Mouse (Mus musculus) layer of hippocampus, postnatal 36 days (tissue): ENCODE results near the gene Etl4. TPM values are rescaled to one million over a fixed set of nuclear protein-coding genes. Genes with fewer than 3 reads are reported as not detected.
A peak's percentile ranks its signal among the peaks of the same experiment; 100 is the strongest.

ENCODE experiments used
- DNase-seq, 2 experiments: peaks; one replicate each; pipeline ENCODE4 v3.0.0; 2022
- total RNA-seq, 2 experiments: library from RNA; stranded (reverse); gene quantifications; 2 replicates each; pipeline ENCODE4 v1.2.3; 2021

Gene Etl4
- 10 to 100 TPM; 70.1 to 73.3 TPM for total RNA-seq

- DNase-seq, result peak; percentile 71 to 72
Observed at GRCm38 (mm10) chr2:19909171-19909899, at the start of gene Etl4. TSS of gene Etl4 (plus strand) at chr2:19909780.

GRCm38 (mm10) chr2:19869167-19869566 is 40.4 kb upstream of the Etl4 start:
- DNase-seq, result no peak

- DNase-seq, result no peak
Observed at GRCm38 (mm10) chr2:19871881-19872280, 37.7 kb upstream of the Etl4 start.

- no peak for DNase-seq
Observed at GRCm38 (mm10) chr2:19890875-19891274, 18.7 kb upstream of the Etl4 start.

- DNase-seq, result peak; percentile 37 to 47
Observed at GRCm38 (mm10) chr2:19909900-19910780, 560 bp downstream of the Etl4 start.

- no peak for DNase-seq
Observed at GRCm38 (mm10) chr2:19910781-19911175, 1.2 kb downstream of the Etl4 start.

GRCm38 (mm10) chr2:19919190-19919589 is 9.6 kb downstream of the Etl4 start:
- no peak for DNase-seq

GRCm38 (mm10) chr2:19930009-19930408 is 20.4 kb downstream of the Etl4 start:
- no peak for DNase-seq

- no peak for DNase-seq
Observed at GRCm38 (mm10) chr2:19933836-19934235, 24.3 kb downstream of the Etl4 start.

- no peak for DNase-seq
Observed at GRCm38 (mm10) chr2:19945205-19945604, 35.6 kb downstream of the Etl4 start.

- DNase-seq, result no peak
Observed at GRCm38 (mm10) chr2:19953028-19953427, 43.4 kb downstream of the Etl4 start.

GRCm38 (mm10) chr2:19966445-19966844 is 56.9 kb downstream of the Etl4 start:
- DNase-seq, result no peak

GRCm38 (mm10) chr2:20037671-20038070 is 128.1 kb downstream of the Etl4 start:
- peak; percentile 8 to 20 for DNase-seq

GRCm38 (mm10) chr2:20072377-20072776 is 162.8 kb downstream of the Etl4 start:
- DNase-seq, result no peak

- no peak for DNase-seq
Observed at GRCm38 (mm10) chr2:20076118-20076796, 166.7 kb downstream of the Etl4 start.

- DNase-seq, result no peak
Observed at GRCm38 (mm10) chr2:20084781-20085180, 175.2 kb downstream of the Etl4 start.

- no peak for DNase-seq
Observed at GRCm38 (mm10) chr2:20105456-20105855, 195.9 kb downstream of the Etl4 start.

- peak in 1 of 2 experiments; percentile 1 for DNase-seq
Observed at GRCm38 (mm10) chr2:20111703-20112102, 202.1 kb downstream of the Etl4 start.

GRCm38 (mm10) chr2:20125914-20126313 is 216.3 kb downstream of the Etl4 start:
- no peak for DNase-seq

GRCm38 (mm10) chr2:20131792-20132191 is 222.2 kb downstream of the Etl4 start:
- no peak for DNase-seq

- DNase-seq, result no peak
Observed at GRCm38 (mm10) chr2:20138426-20138825, 228.8 kb downstream of the Etl4 start.

GRCm38 (mm10) chr2:20145368-20145767 is 235.8 kb downstream of the Etl4 start:
- no peak for DNase-seq

- DNase-seq, result no peak
Observed at GRCm38 (mm10) chr2:20167073-20167472, 257.5 kb downstream of the Etl4 start.
